Mouse (Mus musculus) heart, postnatal 25 days (tissue): ENCODE data around the gene Hnrnpr. TPM values are rescaled to one million over a fixed set of nuclear protein-coding genes. Genes with fewer than 3 reads are reported as not detected.

Experiments used
- DNase-seq: peaks from one replicate; pipeline ENCODE4 v3.0.0; 2022; ENCODE audit warnings: low spot score
- intact Hi-C: fragments of 180-260 bp; cut with DNase I; formaldehyde crosslinking; loops from one replicate; pipeline ENCODE4 v1.15.1; 2025
- total RNA-seq, 2 experiments: library from RNA; stranded (reverse); gene quantifications; 2 replicates each; pipeline ENCODE4 v1.2.3; 2021

The Hnrnpr gene
- total RNA-seq = 10 to 100 TPM; 44.6 to 44.9 TPM

DNA sequence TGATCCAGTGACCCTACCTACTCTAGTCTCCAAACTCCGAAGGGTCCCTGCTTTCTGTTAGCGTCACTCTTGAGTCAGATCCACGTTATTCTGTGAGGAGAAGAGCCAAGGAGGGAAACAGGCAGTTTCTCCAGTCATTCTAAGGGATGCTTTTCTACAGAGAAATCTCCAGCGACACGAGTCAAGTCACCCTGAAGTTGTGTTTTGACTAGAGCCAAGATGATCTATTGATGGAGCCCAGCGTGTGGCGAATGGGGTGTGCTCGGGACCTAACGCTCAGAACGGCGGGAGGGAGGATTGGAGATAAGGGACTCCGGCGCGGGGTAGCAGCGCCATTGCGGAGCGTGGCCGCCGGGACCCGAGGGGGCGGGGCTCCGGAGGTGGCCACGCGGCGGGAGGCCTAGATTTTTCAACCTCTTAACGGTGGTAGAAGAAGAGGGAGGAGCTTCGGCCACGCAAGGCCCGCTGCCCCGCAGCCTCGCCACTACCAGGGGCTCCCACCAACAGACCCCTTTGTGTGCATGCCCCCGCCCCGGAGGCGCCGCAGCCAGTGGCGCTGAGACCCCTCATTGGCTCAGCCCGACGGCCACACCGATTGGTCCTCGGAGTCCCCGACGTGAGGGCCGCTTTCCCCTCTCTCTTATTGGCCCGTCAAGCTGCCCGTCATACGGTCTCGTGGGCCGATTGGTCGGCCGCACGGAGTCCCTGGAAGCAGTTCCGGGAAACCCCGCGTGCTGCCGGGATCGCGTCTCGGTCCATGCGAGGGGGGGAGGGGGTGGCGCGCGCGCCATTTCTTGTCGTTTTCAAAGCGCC, at the start of gene Hnrnpr:
Hnrnpr (plus strand) TSS at position 714 of the 813 bp plus-strand sequence.
- intact Hi-C loops = no loop called here
- peak; percentile 98 for DNase-seq

DNA sequence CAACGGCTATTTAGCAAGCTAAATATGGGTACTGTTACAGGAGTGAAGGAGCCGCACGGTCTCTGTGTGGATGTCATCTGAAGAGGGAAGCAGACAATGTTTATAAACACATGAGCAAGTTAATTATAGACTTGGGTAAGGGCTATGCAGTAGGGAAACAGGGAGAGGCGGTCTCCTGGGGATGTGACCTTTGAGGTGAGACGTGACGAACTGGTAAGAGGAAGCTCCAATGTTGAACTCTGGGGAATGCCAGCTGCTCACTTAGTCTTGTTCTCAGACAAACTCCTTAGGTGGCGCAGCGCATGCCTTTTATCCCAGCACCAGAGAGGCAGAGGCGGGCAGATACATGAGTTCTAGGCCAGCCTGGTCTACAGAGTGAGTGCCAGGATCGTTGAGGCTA, 48.8 kb upstream of the Hnrnpr start:
- intact Hi-C loops = loop anchor here (1.0 kb wide), 1 partner anchor 61 kb away; no protein-coding TSS in a partner anchor
- DNase-seq = no peak

DNA sequence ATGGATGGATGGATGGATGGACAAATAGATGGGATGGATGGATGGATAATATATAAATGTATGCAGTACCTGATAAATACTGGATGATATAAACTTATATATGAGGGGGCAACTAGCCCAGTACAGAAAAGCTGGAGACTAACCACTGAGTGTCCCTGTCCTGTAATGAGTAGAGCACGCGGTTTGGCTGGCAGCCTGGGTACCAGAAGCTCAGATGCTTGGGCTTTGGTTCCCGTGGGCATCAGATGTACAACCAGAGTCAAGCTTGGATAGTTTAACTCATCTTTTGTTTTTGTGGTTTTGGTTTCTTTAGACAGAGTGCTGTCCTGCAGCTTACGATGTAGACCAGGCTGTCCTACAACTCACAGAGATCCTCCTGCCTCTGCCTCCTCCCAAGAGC, 47.2 kb upstream of the Hnrnpr start:
- DNase-seq = no peak
- intact Hi-C loops = no loop called here

DNA sequence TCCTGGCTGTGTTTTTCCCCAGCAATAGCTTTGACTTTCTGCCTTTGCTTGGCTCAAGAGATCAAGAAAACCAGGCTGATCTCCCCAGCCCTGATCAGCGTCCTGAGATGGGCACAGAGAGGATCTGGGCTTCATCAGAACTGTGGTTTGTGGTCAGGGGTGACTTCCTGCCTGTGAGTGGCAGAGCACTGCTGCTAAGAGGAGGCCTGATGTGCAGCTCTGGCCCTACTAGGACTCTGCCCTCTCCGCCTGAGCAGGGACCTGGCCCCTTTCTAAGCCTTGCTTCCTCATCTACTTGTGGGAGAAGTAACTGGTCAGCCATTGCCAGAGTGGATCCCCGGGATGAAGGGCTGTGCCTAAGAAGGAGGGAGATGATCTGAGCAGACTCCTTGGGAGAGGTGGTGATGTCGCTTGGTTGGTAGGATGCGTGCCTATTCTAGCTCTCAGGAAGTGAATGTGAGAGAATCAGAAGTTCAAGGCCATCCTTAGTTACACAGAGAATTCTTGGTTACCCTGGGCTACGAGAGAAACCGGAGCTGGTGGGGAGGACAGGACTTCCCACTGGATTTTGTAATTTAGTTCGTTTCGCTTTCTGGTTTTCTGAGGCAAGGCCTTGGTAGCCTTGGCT, 43.9 kb upstream of the Hnrnpr start:
- intact Hi-C loops = no loop called here
- no peak for DNase-seq

DNA sequence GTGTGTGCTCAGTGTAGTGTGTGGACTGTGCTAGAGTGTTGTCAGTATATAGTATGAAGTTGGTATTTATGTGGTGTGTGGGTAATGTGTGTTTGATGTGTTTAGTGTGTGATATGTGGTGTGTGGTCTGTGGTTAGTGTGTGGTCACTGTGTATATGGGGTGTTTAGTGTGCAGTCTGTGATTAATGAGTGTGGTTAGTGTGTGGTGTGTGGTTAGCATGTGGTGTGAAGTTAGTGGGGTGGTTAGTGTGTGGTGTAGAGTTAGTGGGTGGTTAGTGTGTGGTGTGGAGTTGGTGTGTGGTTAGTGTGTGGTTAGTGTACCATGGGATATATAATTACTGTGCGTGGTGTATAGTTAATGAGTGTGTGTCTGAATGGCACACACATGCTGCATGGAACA, 41.8 kb upstream of the Hnrnpr start:
- intact Hi-C loops = no loop called here
- no peak for DNase-seq

DNA sequence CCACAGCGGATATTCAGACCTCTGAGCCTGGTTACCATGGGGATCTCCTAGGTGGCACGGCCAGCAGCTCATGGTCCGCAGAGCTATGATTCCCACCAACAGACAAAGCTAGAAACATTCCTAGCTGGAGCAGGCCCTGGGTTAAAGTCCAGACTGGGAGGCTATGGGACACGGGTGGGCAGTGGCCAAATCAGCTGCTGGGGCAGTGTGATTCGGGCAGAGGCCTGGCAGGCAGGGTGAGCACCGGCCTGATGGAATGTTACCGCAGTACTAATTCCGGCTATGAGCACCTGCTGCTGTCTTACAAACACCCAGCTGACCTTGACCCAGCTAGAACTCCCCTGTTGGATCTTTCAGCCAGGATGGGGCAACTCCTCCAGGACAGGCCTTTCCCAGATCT, 40.1 kb upstream of the Hnrnpr start:
- intact Hi-C loops = no loop called here
- no peak for DNase-seq

DNA sequence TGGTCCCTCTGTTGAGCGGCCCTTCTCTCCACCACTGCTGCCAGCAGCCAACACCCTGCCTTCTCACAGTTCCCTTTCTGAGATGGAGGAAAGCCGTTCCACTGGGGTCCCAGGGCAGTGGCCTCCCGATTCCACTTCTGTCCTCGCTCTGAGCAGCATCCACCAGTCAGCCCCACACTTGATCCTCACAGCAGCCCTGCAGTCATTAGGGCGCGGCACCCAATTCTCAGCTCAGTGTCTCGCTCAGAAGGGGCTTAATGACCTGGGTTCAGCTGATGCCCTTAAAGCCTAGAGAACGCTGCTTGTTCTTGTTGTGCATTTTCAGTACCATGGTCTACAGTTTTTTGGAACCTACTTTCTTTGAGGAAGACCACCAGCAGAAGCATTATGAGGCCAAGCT, 29.6 kb upstream of the Hnrnpr start:
- intact Hi-C loops = no loop called here
- no peak for DNase-seq

DNA sequence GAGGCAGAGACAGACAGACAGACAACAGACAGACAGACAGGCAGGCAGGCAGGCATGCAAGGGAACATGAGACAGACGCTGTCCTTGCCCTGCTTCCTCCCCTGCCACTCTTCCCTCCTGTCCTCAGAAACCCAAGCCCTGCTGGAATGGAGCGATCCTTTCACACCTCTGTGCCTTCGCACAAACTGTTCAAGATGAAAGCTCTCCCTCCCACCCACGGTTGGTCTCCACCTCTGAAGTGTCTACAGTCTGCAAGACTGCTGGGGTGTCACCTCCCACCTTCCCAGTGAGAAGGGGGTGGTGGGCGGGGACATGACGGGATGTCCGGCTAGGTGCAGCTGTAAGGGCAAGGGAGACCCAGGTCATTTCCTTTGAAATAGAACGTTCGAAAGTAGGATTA, 29.1 kb upstream of the Hnrnpr start:
- intact Hi-C loops = loop anchor here (1.0 kb wide), 1 partner anchor 21 kb away; no protein-coding TSS in a partner anchor
- no peak for DNase-seq

DNA sequence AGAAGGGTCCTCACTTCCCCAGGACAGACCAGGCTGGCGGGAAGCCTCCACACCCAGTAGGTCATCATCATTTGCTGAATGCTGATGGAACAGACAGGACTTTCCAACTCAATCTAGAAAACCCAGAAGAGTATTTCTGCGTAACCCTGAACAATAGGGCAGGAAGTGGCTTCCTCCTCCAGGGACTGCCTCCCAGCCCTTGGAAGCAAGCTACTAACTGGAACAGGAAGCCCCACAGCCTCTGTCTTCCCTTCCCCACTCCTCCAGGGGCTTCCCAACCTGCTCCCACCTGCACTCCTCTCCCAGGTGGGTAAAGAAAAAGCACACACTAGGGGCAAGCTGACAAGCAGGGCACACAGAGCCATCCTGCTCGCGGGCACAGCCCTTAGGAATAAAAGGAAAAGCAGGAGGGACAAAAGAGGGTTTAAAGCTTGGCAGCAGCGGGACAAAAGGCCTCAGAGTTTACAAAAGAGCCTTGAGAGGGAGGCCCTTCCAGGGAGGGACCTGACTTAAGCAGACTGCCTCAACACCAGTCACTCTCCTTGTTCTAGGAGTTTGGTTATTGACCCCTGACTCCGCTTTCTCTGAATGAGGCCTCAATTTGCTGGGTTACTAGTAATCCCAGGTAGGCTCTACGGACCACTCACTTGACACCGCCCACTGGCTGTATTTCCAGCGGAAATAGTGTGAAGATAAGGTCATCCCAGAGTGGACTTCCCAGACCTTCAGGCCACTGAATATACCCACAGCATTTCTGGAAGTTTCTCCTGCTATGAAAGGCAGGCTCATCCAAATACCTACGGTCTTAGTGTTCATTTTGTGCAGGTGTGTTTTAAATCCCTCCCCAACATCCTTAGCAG, 27.9 kb upstream of the Hnrnpr start:
- intact Hi-C loops = loop anchor here (1.0 kb wide), 1 partner anchor 23 kb away; no protein-coding TSS in a partner anchor

DNA sequence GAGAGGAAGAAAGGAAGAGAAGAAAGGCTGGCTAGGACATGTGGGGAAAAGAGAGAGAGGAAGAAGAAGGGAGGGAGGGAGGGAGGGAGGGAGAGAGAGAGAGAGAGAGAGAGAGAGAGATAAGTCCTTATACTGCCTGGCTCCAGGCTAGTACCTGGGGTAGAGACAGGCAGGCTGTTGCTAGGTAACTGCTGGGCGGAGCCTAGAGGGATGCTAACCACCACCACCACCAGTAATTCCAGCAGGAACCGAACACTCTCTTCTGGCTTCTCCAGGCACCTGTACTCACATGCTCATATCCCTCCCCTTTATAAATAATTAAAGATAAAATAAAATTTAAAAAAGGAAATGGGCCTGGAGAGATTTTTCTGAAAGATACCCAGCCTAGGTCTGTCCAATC, 27.0 kb upstream of the Hnrnpr start:
- intact Hi-C loops = no loop called here
- no peak for DNase-seq

More for the DNA sequence above, 27.9 kb upstream of the Hnrnpr start:
- DNase-seq = peak; percentile 31

DNA sequence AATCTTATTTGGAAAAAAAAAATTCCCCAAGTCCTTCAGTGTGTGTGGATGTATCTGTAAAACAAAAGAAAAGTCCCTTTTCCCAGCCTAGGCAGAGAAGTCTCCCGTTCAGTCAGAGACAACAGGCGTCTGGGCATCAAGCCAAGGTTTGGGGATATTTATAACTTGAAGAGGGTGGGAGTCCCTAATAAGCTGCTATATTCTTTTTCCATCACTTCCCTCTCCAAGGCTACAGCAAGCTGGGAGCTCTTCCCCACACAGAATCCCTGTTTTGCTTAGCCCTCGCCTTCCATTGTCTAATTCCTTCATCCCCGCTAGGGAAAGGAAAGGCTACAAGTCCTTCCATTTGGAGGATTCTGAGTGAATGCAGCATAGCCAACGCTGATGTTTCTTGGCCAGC, 26.3 kb upstream of the Hnrnpr start, which contains the start of gene Zfp46:
Zfp46 (plus strand) TSS at position 229 of the 400 bp plus-strand sequence.
- DNase-seq = peak; percentile 70
- intact Hi-C loops = no loop called here

DNA sequence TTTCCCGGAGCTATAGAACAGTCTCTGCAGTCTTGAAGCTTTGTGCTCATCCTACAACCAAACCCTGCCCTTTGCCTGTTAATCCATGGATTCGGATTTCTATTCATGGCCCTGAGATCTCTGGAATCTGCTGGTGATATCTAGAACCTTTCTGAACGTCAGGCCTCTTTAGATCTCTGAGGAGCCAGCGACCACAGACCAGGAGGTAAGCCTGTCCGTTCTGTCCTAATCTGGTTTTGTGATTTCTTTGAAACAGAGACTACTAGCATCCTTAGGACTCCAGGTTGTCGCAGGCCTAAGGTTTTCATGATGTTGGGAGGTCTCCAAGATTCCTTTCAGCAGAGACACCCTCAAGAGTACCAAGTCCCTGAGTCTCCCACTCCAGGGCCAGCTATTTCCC, 25.9 kb upstream of the Hnrnpr start:
- DNase-seq = no peak
- intact Hi-C loops = loop anchor here (5.0 kb wide), 1 partner anchor 37 kb away; no protein-coding TSS in a partner anchor

DNA sequence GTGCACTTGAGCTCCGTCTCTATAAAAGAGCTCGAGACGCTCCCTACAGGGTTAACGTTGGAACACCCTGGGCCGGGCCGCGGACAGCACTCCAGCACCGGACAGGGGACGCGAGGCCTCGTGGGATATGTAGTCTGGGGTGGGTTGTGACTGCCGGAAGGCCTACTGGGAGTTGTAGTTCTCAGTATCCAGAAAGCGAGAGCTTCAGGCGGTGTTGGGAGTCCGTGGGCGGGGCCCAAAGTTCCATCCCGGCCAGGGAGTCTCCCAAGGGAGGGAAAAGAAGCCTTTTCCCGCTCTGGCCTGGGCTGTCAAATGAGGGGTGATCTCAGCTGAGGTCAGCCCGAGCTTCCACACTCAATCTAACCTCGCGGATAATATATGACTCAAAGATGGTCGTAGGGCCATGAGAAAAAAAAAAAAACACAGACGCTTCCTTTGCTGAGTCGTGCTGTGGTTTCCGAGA, 25.4 kb upstream of the Hnrnpr start:
- DNase-seq = peak; percentile 95
- intact Hi-C loops = loop anchor here (5.0 kb wide), 1 partner anchor 37 kb away; no protein-coding TSS in a partner anchor

DNA sequence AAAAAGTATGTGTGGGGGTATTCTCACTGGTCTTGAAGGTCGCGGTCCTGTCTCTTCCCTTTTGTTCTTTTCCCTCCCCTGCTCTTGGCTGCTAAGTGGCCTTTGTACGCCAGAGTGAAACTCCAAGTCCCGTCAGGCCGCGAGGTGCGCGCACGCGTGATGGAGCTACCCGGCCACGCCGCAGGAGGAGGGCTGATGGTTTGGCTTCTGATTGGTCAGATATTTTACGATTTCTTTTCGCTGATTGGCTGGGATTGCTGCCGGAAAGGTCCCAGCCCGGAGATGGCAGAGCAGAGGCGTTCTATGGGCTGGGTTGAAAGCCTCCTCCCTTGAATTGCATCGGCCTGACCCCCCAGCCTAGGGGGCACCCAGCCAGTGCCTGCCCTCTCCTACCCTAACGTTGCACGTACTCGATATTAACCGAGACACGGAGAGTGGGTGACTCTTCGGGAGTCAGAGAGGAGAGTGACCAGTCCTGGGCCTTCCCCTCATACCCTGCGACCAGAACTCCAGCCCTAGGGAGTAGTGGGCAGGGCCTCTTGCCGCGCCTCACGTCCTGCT, 24.9 kb upstream of the Hnrnpr start:
- peak; percentile 95 for DNase-seq
- intact Hi-C loops = loop anchor here (2.0 to 5.0 kb wide), 2 partner anchors 23 to 36 kb away; no protein-coding TSS in a partner anchor

DNA sequence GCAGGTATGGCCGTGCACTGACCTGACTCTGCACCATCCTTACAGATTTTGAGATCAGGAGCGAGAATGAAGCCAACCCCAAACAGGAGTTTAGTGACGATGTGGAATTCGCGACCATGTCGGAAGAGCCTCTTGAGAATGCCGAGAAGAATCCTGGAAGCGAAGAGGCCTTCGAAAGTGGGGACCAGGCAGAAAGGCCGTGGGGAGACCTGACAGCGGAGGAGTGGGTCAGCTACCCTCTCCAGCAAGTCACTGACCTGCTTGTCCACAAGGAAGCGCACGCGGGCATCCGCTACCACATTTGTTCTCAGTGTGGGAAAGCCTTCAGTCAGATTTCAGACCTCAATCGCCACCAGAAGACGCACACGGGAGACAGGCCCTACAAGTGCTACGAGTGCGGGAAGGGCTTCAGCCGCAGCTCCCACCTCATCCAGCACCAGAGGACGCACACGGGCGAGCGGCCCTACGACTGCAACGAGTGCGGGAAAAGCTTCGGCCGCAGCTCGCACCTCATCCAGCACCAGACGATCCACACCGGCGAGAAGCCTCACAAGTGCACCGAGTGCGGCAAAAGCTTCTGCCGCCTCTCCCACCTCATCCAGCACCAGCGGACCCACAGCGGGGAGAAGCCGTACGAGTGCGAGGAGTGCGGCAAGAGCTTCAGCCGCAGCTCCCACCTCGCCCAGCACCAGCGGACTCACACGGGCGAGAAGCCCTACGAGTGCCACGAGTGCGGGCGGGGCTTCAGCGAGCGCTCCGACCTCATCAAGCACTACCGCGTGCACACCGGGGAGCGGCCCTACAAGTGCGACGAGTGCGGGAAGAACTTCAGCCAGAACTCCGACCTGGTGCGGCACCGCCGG, 20.6 kb upstream of the Hnrnpr start:
- intact Hi-C loops = loop anchor here (5.0 kb wide), 1 partner anchor 32 kb away; no protein-coding TSS in a partner anchor
- no peak for DNase-seq

DNA sequence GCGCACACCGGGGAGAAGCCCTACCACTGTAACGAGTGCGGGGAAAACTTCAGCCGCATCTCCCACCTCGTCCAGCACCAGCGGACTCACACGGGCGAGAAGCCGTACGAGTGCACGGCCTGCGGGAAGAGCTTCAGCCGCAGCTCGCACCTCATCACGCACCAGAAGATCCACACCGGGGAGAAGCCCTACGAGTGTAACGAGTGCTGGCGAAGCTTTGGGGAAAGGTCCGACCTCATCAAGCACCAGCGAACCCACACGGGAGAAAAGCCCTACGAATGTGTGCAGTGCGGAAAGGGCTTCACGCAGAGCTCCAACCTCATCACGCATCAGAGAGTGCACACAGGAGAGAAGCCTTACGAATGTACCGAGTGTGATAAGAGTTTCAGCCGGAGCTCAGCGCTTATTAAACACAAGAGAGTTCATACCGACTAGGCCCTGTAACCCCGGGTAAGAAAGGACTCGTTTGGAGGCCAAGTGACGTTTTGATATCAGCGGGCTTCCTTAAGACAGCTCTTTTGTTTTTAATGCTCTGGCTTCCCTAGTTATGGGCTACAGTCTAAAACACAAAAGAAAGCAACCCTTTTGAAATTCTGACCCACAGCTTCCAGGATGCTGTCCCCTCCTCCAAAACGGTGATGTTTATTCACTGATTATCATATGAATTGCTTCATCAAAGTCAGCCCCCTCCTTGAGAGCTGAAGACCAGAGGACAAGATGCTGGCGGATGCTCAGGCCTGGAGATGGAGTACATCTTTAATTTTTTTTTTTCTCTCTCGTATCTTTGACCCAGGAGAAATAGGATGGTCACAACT, 19.8 kb upstream of the Hnrnpr start:
- intact Hi-C loops = no loop called here
- no peak for DNase-seq

DNA sequence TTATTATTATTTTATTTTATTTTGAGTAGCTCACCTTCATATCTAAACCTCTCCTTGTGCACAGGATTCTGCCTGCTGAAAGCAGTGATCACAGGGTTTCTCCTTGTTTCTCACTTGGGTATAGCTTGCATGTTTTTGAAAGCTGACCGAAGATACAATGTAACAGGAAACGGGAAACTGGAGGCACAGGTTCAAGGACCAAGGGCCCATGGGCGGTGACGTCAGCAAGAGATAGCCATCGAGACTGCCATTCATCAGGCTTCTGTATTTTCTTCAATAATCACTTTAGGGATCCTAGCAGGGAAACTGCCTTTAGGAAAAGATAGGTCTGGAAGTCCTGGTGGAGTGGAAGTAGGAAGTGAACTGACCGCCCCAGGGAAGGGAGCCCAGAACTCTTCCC, 19.1 kb upstream of the Hnrnpr start:
- intact Hi-C loops = no loop called here
- DNase-seq = no peak

DNA sequence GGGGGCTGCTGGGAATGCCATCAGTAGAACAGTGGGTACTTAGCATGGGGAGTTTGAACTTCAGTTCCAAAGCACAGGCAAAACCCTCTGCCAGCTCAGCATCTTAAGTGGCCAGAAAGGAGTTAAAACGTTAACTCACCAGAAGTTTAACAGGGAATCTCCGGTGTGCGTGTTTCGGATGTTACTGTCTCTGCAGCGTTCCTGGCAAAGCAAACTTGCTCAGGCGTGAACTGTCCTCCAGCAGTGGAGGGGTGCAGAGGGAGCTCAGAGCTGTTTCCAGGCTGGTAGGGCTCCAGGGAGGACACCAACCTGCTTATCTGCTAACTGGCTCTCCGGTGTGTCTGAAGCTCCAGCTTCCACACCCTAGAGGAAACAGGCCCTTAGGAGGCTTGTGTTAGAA, 14.8 kb upstream of the Hnrnpr start:
- DNase-seq = no peak
- intact Hi-C loops = no loop called here
